Mouse (Mus musculus): Measurements from ENCODE around the gene Was. TPM values are rescaled to one million over a fixed set of nuclear protein-coding genes. Genes with fewer than 3 reads are reported as not detected.

Was gene
- polyA plus RNA-seq, 1 experiment from 2014 or later = 0.70 TPM

Other genes with a start within 250 kb of the Was start
- 33.8 and 36.7 TPM in 2 replicates for gene Otud5, start 249.1 kb downstream of the Was start, polyA plus RNA-seq (2015; fragmentation: Nextera tagmentation; extraction: Ambion mirVana)
- gene Pim2, start 212.2 kb downstream of the Was start, polyA plus RNA-seq (2015; fragmentation: Nextera tagmentation; extraction: Ambion mirVana) = 11.4 and 15.0 TPM in 2 replicates
- gene Slc35a2, start 206.5 kb downstream of the Was start, polyA plus RNA-seq (2015; fragmentation: Nextera tagmentation; extraction: Ambion mirVana) = 40.9 and 42.7 TPM in 2 replicates
- gene Pqbp1, start 191.2 kb downstream of the Was start, polyA plus RNA-seq (2015; fragmentation: Nextera tagmentation; extraction: Ambion mirVana) = 106 and 119 TPM in 2 replicates
- 156 and 157 TPM in 2 replicates for gene Timm17b, start 191.1 kb downstream of the Was start, polyA plus RNA-seq (2015; fragmentation: Nextera tagmentation; extraction: Ambion mirVana)
- not detected in 2 replicates for gene Gm10491, start 182.7 kb downstream of the Was start, polyA plus RNA-seq (2015; fragmentation: Nextera tagmentation; extraction: Ambion mirVana)
- gene Gm10490, start 181.0 kb downstream of the Was start, polyA plus RNA-seq (2015; fragmentation: Nextera tagmentation; extraction: Ambion mirVana) = not detected in 2 replicates
- 0.94 and 1.3 TPM in 2 replicates for gene Pcsk1n, start 170.7 kb downstream of the Was start, polyA plus RNA-seq (2015; fragmentation: Nextera tagmentation; extraction: Ambion mirVana)
- not detected in 2 replicates for gene Eras, start 161.9 kb downstream of the Was start, polyA plus RNA-seq (2015; fragmentation: Nextera tagmentation; extraction: Ambion mirVana)
- 25.0 and 26.5 TPM in 2 replicates for gene Hdac6, start 142.6 kb downstream of the Was start, polyA plus RNA-seq (2015; fragmentation: Nextera tagmentation; extraction: Ambion mirVana)
- 1.1 and 2.8 TPM in 2 replicates for gene Gata1, start 112.4 kb downstream of the Was start, polyA plus RNA-seq (2015; fragmentation: Nextera tagmentation; extraction: Ambion mirVana)
- not detected in 2 replicates for gene Glod5, start 72.0 kb downstream of the Was start, polyA plus RNA-seq (2015; fragmentation: Nextera tagmentation; extraction: Ambion mirVana)
- gene Suv39h1, start 15.7 kb downstream of the Was start, polyA plus RNA-seq (2015; fragmentation: Nextera tagmentation; extraction: Ambion mirVana) = 56.0 and 63.6 TPM in 2 replicates
- 25.4 and 26.0 TPM in 2 replicates for gene Wdr13, start 42.4 kb upstream of the Was start, polyA plus RNA-seq (2015; fragmentation: Nextera tagmentation; extraction: Ambion mirVana)
- 464 and 486 TPM in 2 replicates for gene Rbm3, start 55.4 kb upstream of the Was start, polyA plus RNA-seq (2015; fragmentation: Nextera tagmentation; extraction: Ambion mirVana)
- gene Tbc1d25, start 85.7 kb upstream of the Was start, polyA plus RNA-seq (2015; fragmentation: Nextera tagmentation; extraction: Ambion mirVana) = 13.0 and 14.2 TPM in 2 replicates
- 40.8 and 41.9 TPM in 2 replicates for gene Ebp, start 103.0 kb upstream of the Was start, polyA plus RNA-seq (2015; fragmentation: Nextera tagmentation; extraction: Ambion mirVana)
- 12.9 and 14.4 TPM in 2 replicates for gene Porcn, start 116.0 kb upstream of the Was start, polyA plus RNA-seq (2015; fragmentation: Nextera tagmentation; extraction: Ambion mirVana)
- 48.9 and 53.2 TPM in 2 replicates for gene Ftsj1, start 161.9 kb upstream of the Was start, polyA plus RNA-seq (2015; fragmentation: Nextera tagmentation; extraction: Ambion mirVana)
- gene Slc38a5, start 180.6 kb upstream of the Was start, polyA plus RNA-seq (2015; fragmentation: Nextera tagmentation; extraction: Ambion mirVana) = 101 and 104 TPM in 2 replicates
- not detected in 2 replicates for gene Ssxb10, start 236.9 kb upstream of the Was start, polyA plus RNA-seq (2015; fragmentation: Nextera tagmentation; extraction: Ambion mirVana)